Mouse (Mus musculus) limb, embryonic 11.5 days (tissue): Measurements from ENCODE around the gene Dnmt3c. TPM values are rescaled to one million over a fixed set of nuclear protein-coding genes. Genes with fewer than 3 reads are reported as not detected.

Experiments used
- ATAC-seq: fragments of 200-750 bp; cut with Nextera tagmentation; 2 replicates; pipeline ENCODE4 v1.8.0; 2017; ENCODE audit warnings: low read depth; ENCODE audit not compliant: insufficient number of reproducible peaks, low FRiP score, low TSS enrichment
- DNase-seq: peaks from one replicate; pipeline ENCODE4 v3.0.0-alpha.2; 2015; ENCODE audit warnings: low spot score
- H3K27ac ChIP-seq: fragments of 300-500 bp; sonication (generic); replicated peaks from 2 replicates; pipeline ENCODE4 v1.5.1; 2014; ENCODE audit warnings: low read depth, mild to moderate bottlenecking, low read length
- H3K27me3 ChIP-seq: fragments of 300-500 bp; sonication (generic); 2 replicates; pipeline ENCODE4 v1.6.1; 2014; ENCODE audit warnings: mild to moderate bottlenecking, low read length, mixed read lengths; ENCODE audit not compliant: control insufficient read depth, insufficient read depth
- H3K36me3 ChIP-seq: fragments of 300-500 bp; sonication (generic); 2 replicates; pipeline ENCODE4 v1.6.1; 2014; ENCODE audit warnings: mild to moderate bottlenecking, low read length, moderate library complexity, mixed read lengths; ENCODE audit not compliant: control insufficient read depth, insufficient read depth
- H3K4me1 ChIP-seq: fragments of 300-500 bp; sonication (generic); 2 replicates; pipeline ENCODE4 v1.6.1; 2014; ENCODE audit warnings: low read length, mixed read lengths; ENCODE audit not compliant: control insufficient read depth, insufficient read depth
- H3K4me2 ChIP-seq: fragments of 300-500 bp; sonication (generic); 2 replicates; pipeline ENCODE4 v1.6.1; 2014; ENCODE audit warnings: low read depth, mild to moderate bottlenecking, moderate library complexity; ENCODE audit not compliant: severe bottlenecking
- H3K4me3 ChIP-seq: fragments of 300-500 bp; sonication (generic); 2 replicates; pipeline ENCODE4 v1.5.1; 2014; ENCODE audit warnings: low read depth, low read length
- H3K9ac ChIP-seq: fragments of 300-500 bp; sonication (generic); 2 replicates; pipeline ENCODE4 v1.6.1; 2014; ENCODE audit warnings: mild to moderate bottlenecking, low read length
- H3K9me3 ChIP-seq: fragments of 300-500 bp; sonication (generic); 2 replicates; pipeline ENCODE4 v1.6.1; 2016; ENCODE audit warnings: low read length; ENCODE audit not compliant: control insufficient read depth
- WGBS: fragments of 180-500 bp; shearing (Covaris S2); extraction: QIAGEN DNeasy Blood & Tissue Kit; methylation state at CpG from one replicate; pipeline ENCODE4 v1.1.7; 2014; 5-methylcytosine and 5-hydroxymethylcytosine counted together
- polyA plus RNA-seq: library from polyadenylated mRNA; unstranded; fragments of >200 nt; fragmentation: Nextera tagmentation; extraction: Ambion mirVana; gene quantifications from 2 replicates; pipeline ENCODE4 v1.2.1, GENCODE M21; 2014

Dnmt3c gene
- polyA plus RNA-seq, 1 experiment from 2014 or later = not detected

- ATAC-seq (no peak), DNase-seq (no peak)
- 83% methylated on average over 2 of the region's 2 CpGs for WGBS
- Histone ChIP-seq H3K9ac (no peak overlapping the region), H3K27me3 (no peaks in the 10 kb centered on the region), H3K4me3 (no peak overlapping the region), H3K4me2 (no peak overlapping the region), H3K4me1 (no peaks in the 10 kb centered on the region), H3K9me3 (no peaks in the 10 kb centered on the region), H3K27ac (no peak overlapping the region), H3K36me3 (peaks cover 23% of the 10 kb centered on the region; the same call in 1 of the 2 replicates)
Measured at GRCm38 (mm10) chr2:153768881-153769280, 72.4 kb downstream of the Dnmt3c start.

GRCm38 (mm10) chr2:153772950-153773349 lies 76.5 kb downstream of the Dnmt3c start:
- Histone ChIP-seq H3K36me3 (0 out of 2 replicates have a peak, but pooled peaks cover 3% of the 10 kb centered on the region), H3K27ac (no peak overlapping the region), H3K4me1 (no peaks in the 10 kb centered on the region), H3K4me2 (no peak overlapping the region), H3K4me3 (no peak overlapping the region), H3K9me3 (no peaks in the 10 kb centered on the region), H3K9ac (no peak overlapping the region), H3K27me3 (no peaks in the 10 kb centered on the region)
- ATAC-seq (no peak), DNase-seq (no peak)
- 98% methylated on average over 4 of the region's 4 CpGs for WGBS

GRCm38 (mm10) chr2:153775472-153775871 lies 79.0 kb downstream of the Dnmt3c start:
- Histone ChIP-seq H3K27me3 (no peaks in the 10 kb centered on the region), H3K36me3 (0 out of 2 replicates have a peak, but pooled peaks cover 3% of the 10 kb centered on the region), H3K4me3 (no peak overlapping the region), H3K4me1 (peaks cover 4% of the 10 kb centered on the region; the same call in 1 of the 2 replicates), H3K4me2 (no peak overlapping the region), H3K9me3 (no peaks in the 10 kb centered on the region), H3K9ac (no peak overlapping the region), H3K27ac (no peak overlapping the region)
- ATAC-seq = no peak
- DNase-seq = no peak
- 91% methylated on average over 4 of the region's 4 CpGs for WGBS

GRCm38 (mm10) chr2:153778638-153779362 lies 82.3 kb downstream of the Dnmt3c start:
- Histone ChIP-seq H3K4me3 (peak overlapping the region; percentile 17; the same call in 1 of the 2 replicates), H3K27me3 (no peaks in the 10 kb centered on the region), H3K36me3 (no peaks in the 10 kb centered on the region), H3K9me3 (no peaks in the 10 kb centered on the region), H3K9ac (peak overlapping the region; percentile 27; the same call in 1 of the 2 replicates), H3K4me2 (peak overlapping the region; percentile 52), H3K27ac (no peak overlapping the region), H3K4me1 (peaks cover 4% of the 10 kb centered on the region; the same call in 1 of the 2 replicates)
- 13% methylated on average over 24 of the region's 24 CpGs for WGBS
- ATAC-seq (peak; percentile 85), DNase-seq (peak; percentile 84)

Other genes starting within 250 kb of the Dnmt3c start
- gene 4930404H24Rik, start 203.9 kb upstream of the Dnmt3c start, polyA plus RNA-seq = not detected in 2 replicates
- gene Nol4l, start 166.7 kb upstream of the Dnmt3c start, polyA plus RNA-seq = 14.0 and 15.1 TPM in 2 replicates
- 63.7 and 67.4 TPM in 2 replicates for gene Commd7, start 63.9 kb upstream of the Dnmt3c start, polyA plus RNA-seq
- gene Dnmt3b, start 47.2 kb upstream of the Dnmt3c start, polyA plus RNA-seq = 20.3 and 22.0 TPM in 2 replicates
- gene Mapre1, start 44.6 kb downstream of the Dnmt3c start, polyA plus RNA-seq = 249 and 266 TPM in 2 replicates
- gene Efcab8, start 83.3 kb downstream of the Dnmt3c start, polyA plus RNA-seq = not detected in 2 replicates
- gene Sun5, start 174.4 kb downstream of the Dnmt3c start, polyA plus RNA-seq = not detected in 2 replicates
- gene Bpifb2, start 178.4 kb downstream of the Dnmt3c start, polyA plus RNA-seq = 0.11 TPM in 1 of 2 replicates, not detected in the other
- gene Bpifb6, start 203.7 kb downstream of the Dnmt3c start, polyA plus RNA-seq = not detected in 2 replicates
- gene Bpifb3, start 221.6 kb downstream of the Dnmt3c start, polyA plus RNA-seq = not detected in 2 replicates
- not detected in 2 replicates for gene Bpifb4, start 241.6 kb downstream of the Dnmt3c start, polyA plus RNA-seq